Mouse (Mus musculus) limb, embryonic 13.5 days (tissue): ENCODE measurements around the gene Vmn1r55. TPM values are rescaled to one million over a fixed set of nuclear protein-coding genes. Genes with fewer than 3 reads are reported as not detected.

ENCODE experiments used
- ATAC-seq: fragments of 200-750 bp; cut with Nextera tagmentation; 2 replicates; pipeline ENCODE4 v1.8.0; 2017; ENCODE audit warnings: low read depth, moderate number of reproducible peaks, moderate TSS enrichment; ENCODE audit not compliant: low FRiP score
- H3K27ac ChIP-seq: fragments of 300-500 bp; sonication (generic); 2 replicates; pipeline ENCODE4 v1.5.1; 2015; ENCODE audit warnings: inconsistent platforms, mild to moderate bottlenecking, moderate library complexity
- H3K27me3 ChIP-seq: fragments of 300-500 bp; sonication (generic); 2 replicates; pipeline ENCODE4 v1.6.1; 2015; ENCODE audit warnings: mild to moderate bottlenecking, inconsistent platforms
- H3K36me3 ChIP-seq: fragments of 300-500 bp; sonication (generic); 2 replicates; pipeline ENCODE4 v1.6.1; 2015; ENCODE audit warnings: inconsistent platforms, mild to moderate bottlenecking, moderate library complexity
- H3K4me1 ChIP-seq: fragments of 300-500 bp; sonication (generic); 2 replicates; pipeline ENCODE4 v1.6.1; 2015; ENCODE audit warnings: inconsistent platforms
- H3K4me2 ChIP-seq: fragments of 300-500 bp; sonication (generic); replicated peaks from 2 replicates; pipeline ENCODE4 v1.6.1; 2015; ENCODE audit warnings: inconsistent platforms, mild to moderate bottlenecking, moderate library complexity
- H3K4me3 ChIP-seq: fragments of 300-500 bp; sonication (generic); 2 replicates; pipeline ENCODE4 v1.5.1; 2015; ENCODE audit warnings: moderate library complexity, mild to moderate bottlenecking, inconsistent platforms
- H3K9ac ChIP-seq: fragments of 300-500 bp; sonication (generic); 2 replicates; pipeline ENCODE4 v1.6.1; 2015; ENCODE audit warnings: mild to moderate bottlenecking, inconsistent platforms
- H3K9me3 ChIP-seq: fragments of 300-500 bp; sonication (generic); 2 replicates; pipeline ENCODE4 v1.6.1; 2016; ENCODE audit warnings: inconsistent platforms
- WGBS: fragments of 180-500 bp; shearing (Covaris S2); methylation state at CpG from one replicate; pipeline ENCODE4 v1.1.7; 2015; 5-methylcytosine and 5-hydroxymethylcytosine counted together
- polyA plus RNA-seq: library from polyadenylated mRNA; unstranded; fragments of >200 nt; fragmentation: Nextera tagmentation; extraction: Ambion mirVana; gene quantifications from 2 replicates; pipeline ENCODE4 v1.2.1, GENCODE M21; 2015

Gene Vmn1r55
- polyA plus RNA-seq, 1 experiment from 2014 or later = not detected

GRCm38 (mm10) chr7:5092831-5093510, 56.5 kb downstream of the Vmn1r55 start:
- Histone ChIP-seq H3K27me3 (no peaks in the 10 kb centered on the region), H3K4me2 (no peak overlapping the region), H3K4me3 (no peak overlapping the region), H3K36me3 (peaks cover 93% of the 10 kb centered on the region), H3K9me3 (no peaks in the 10 kb centered on the region), H3K4me1 (no peaks in the 10 kb centered on the region), H3K9ac (no peak overlapping the region), H3K27ac (no peak overlapping the region)
- WGBS = 85% methylated on average over 21 of the region's 21 CpGs
- ATAC-seq = no peak

GRCm38 (mm10) chr7:5092381-5092780, 57.1 kb downstream of the Vmn1r55 start:
- 83% methylated on average over 6 of the region's 6 CpGs for WGBS
- no peaks in the 10 kb centered on the region for H3K4me1 ChIP-seq
- H3K9ac ChIP-seq = no peak overlapping the region
- H3K36me3 ChIP-seq = peaks cover 93% of the 10 kb centered on the region
- H3K9me3 ChIP-seq = no peaks in the 10 kb centered on the region
- no peak overlapping the region for H3K4me3 ChIP-seq
- no peaks in the 10 kb centered on the region for H3K27me3 ChIP-seq
- no peak overlapping the region for H3K4me2 ChIP-seq
- no peak for ATAC-seq
- no peak overlapping the region for H3K27ac ChIP-seq

DNA sequence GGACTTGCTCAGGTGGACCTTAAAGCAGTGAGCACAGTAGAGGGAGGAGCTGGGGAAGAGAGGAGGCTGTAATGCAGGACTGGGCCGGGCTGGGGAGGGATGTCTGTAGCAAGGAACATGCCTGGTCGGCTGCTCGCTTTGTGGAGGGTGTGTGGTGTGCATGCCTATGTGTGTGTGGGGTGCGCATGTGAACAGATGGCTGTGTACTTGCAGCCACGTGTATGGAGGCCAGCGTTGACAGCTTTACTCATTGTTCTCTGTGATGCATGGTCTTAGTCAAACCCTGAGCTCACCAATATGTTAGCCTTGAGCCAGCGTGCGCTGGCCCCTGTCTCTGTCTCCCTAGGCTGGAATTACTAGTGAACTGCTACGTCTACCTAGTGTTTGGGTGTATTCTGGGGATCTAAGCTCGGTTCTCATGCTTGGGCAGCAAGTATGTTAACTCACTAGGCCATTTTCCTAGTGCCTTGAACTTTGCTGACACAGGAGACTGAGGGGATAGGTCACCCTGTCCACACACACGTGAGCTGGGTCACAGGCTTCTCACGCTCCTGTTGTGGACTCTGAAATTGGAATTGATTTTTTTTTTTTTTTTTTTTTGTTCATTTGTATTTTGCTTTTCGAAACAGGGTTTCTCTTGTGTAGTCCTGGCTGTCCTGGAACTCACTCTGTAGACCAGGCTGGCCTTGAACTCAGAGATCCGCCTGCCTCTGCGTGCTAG, 58.3 kb downstream of the Vmn1r55 start:
- H3K9me3 ChIP-seq = no peaks in the 10 kb centered on the region
- peaks cover 2% of the 10 kb centered on the region; the same call in 1 of the 2 replicates for H3K4me1 ChIP-seq
- no peak overlapping the region for H3K9ac ChIP-seq
- no peak for ATAC-seq
- H3K36me3 ChIP-seq = peaks cover 89% of the 10 kb centered on the region
- H3K27ac ChIP-seq = no peak overlapping the region
- 92% methylated on average over 15 of the region's 15 CpGs for WGBS
- H3K27me3 ChIP-seq = no peaks in the 10 kb centered on the region
- H3K4me2 ChIP-seq = no peak overlapping the region
- H3K4me3 ChIP-seq = no peak overlapping the region

GRCm38 (mm10) chr7:5089853-5090252, 59.6 kb downstream of the Vmn1r55 start:
- H3K9ac ChIP-seq = no peak overlapping the region
- 94% methylated on average over 15 of the region's 15 CpGs for WGBS
- H3K4me3 ChIP-seq = no peak overlapping the region
- H3K9me3 ChIP-seq = no peaks in the 10 kb centered on the region
- H3K4me1 ChIP-seq = peaks cover 5% of the 10 kb centered on the region; the same call in 1 of the 2 replicates
- no peaks in the 10 kb centered on the region for H3K27me3 ChIP-seq
- no peak overlapping the region for H3K4me2 ChIP-seq
- ATAC-seq = no peak
- H3K36me3 ChIP-seq = peaks cover 89% of the 10 kb centered on the region
- H3K27ac ChIP-seq = no peak overlapping the region

DNA sequence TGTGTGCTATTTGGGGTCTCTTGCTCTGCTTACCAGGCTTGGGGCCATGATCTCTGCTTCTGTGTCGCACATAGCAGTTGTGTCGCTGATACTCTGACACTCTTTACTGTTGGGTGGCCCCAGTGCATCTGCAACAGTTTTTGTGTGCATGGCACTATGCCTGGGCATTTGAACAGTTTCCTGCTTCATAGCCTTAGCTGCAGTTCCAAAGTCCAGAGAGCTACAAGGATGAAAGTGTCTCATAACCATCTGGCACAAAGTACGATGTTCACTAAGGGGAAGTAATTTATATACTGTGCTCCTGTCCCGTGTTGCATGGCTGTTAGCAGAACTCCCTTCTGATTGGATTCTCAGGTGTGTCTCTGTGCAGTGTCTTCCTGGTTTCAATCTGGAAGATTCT, 61.6 kb downstream of the Vmn1r55 start:
- Histone ChIP-seq H3K9ac (0 out of 2 replicates have a peak overlapping the region, but pooled peaks have one; percentile 8), H3K36me3 (peaks cover 86% of the 10 kb centered on the region), H3K9me3 (no peaks in the 10 kb centered on the region), H3K4me1 (peaks cover 5% of the 10 kb centered on the region; the same call in 1 of the 2 replicates), H3K4me3 (no peak overlapping the region), H3K27me3 (no peaks in the 10 kb centered on the region), H3K27ac (no peak overlapping the region), H3K4me2 (no peak overlapping the region)
- 77% methylated on average over 4 of the region's 4 CpGs for WGBS
- no peak for ATAC-seq

DNA sequence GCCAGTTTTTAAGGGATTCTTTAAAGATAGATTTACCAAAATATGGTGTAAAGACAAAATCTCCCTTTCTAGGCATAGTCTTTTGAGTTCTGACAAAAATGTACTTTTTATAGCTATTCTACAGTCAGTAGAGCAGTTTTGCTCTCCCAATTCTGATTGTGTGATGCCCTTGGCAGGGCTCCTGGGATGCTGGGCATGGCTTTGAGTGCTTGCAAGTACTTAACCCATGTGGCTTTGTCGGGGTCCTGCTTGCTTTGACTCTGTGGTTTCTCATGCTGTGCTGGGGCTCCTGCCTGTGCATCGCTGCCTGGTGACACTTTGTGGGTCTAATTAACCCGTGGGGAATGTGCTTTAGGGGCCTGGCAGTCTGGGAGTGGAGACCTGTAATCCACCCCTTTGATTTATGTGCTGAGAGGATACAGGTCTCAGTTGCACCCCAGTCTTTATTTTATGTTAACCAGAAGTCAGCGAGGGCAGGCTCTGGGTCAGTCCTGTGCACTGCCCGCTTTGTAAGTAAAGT, 62.5 kb downstream of the Vmn1r55 start:
- no peak for ATAC-seq
- Histone ChIP-seq H3K27me3 (no peaks in the 10 kb centered on the region), H3K4me1 (peaks cover 7% of the 10 kb centered on the region), H3K4me2 (no peak overlapping the region), H3K4me3 (no peak overlapping the region), H3K9me3 (no peaks in the 10 kb centered on the region), H3K27ac (no peak overlapping the region), H3K9ac (no peak overlapping the region), H3K36me3 (peaks cover 77% of the 10 kb centered on the region)
- WGBS = 25% methylated on average over 5 of the region's 5 CpGs

- WGBS = 100% methylated on average over 1 of the region's 1 CpGs
Measured at GRCm38 (mm10) chr7:5085512-5085911, 64.0 kb downstream of the Vmn1r55 start.

GRCm38 (mm10) chr7:5083325-5084105, 66.0 kb downstream of the Vmn1r55 start:
- Histone ChIP-seq H3K9me3 (no peaks in the 10 kb centered on the region), H3K9ac (0 out of 2 replicates have a peak overlapping the region, but pooled peaks have one; percentile 8), H3K27me3 (no peaks in the 10 kb centered on the region), H3K4me3 (no peak overlapping the region), H3K4me2 (no peak overlapping the region), H3K36me3 (peaks cover 54% of the 10 kb centered on the region), H3K4me1 (peaks cover 19% of the 10 kb centered on the region), H3K27ac (no peak overlapping the region)
- no peak for ATAC-seq
- 92% methylated on average over 18 of the region's 18 CpGs for WGBS

More at GRCm38 (mm10) chr7:5085512-5085911, 64.0 kb downstream of the Vmn1r55 start:
- no peaks in the 10 kb centered on the region for H3K9me3 ChIP-seq
- H3K27ac ChIP-seq = no peak overlapping the region
- H3K4me3 ChIP-seq = no peak overlapping the region
- no peak for ATAC-seq
- H3K9ac ChIP-seq = no peak overlapping the region
- no peaks in the 10 kb centered on the region for H3K27me3 ChIP-seq
- peaks cover 19% of the 10 kb centered on the region for H3K4me1 ChIP-seq
- no peak overlapping the region for H3K4me2 ChIP-seq
- peaks cover 63% of the 10 kb centered on the region for H3K36me3 ChIP-seq

- no peak overlapping the region for H3K9ac ChIP-seq
- H3K4me1 ChIP-seq = peaks cover 19% of the 10 kb centered on the region
- no peaks in the 10 kb centered on the region for H3K9me3 ChIP-seq
- H3K27me3 ChIP-seq = no peaks in the 10 kb centered on the region
- WGBS = 90% methylated on average over 2 of the region's 2 CpGs
- peak overlapping the region; percentile 87 for H3K4me2 ChIP-seq
- H3K36me3 ChIP-seq = peaks cover 54% of the 10 kb centered on the region
- peak overlapping the region; percentile 97; the same call in 1 of the 2 replicates for H3K4me3 ChIP-seq
- no peak overlapping the region for H3K27ac ChIP-seq
- no peak for ATAC-seq
Measured at GRCm38 (mm10) chr7:5081939-5082338, 67.5 kb downstream of the Vmn1r55 start.

DNA sequence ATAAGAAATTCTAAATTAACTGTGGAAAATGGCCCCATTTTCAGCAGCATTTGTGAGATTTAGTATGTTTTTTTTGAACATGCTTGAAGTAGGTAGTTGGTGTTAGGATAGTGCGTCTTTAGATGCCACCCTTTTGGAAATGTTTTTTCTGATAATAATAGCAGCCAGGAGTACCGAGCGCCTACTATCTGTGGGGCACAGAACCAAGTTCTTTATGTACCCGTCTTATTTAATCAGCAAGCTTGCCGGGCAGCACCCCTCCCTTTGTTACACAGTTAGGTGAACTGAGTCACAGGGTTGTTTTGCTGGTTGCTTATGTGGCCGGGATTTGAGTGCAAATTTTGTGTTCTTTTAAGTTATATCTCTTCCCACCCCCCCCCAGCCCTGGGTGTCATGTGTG, 68.2 kb downstream of the Vmn1r55 start:
- Histone ChIP-seq H3K9ac (peak overlapping the region; percentile 96), H3K27ac (no peak overlapping the region), H3K4me3 (peak overlapping the region; percentile 97), H3K36me3 (peaks cover 58% of the 10 kb centered on the region), H3K9me3 (no peaks in the 10 kb centered on the region), H3K4me1 (peaks cover 18% of the 10 kb centered on the region), H3K4me2 (peak overlapping the region; percentile 87), H3K27me3 (no peaks in the 10 kb centered on the region)
- WGBS = 75% methylated on average over 6 of the region's 6 CpGs
- no peak for ATAC-seq

GRCm38 (mm10) chr7:5080815-5081214, 68.7 kb downstream of the Vmn1r55 start:
- WGBS = 10% methylated on average over 6 of the region's 6 CpGs
- no peak for ATAC-seq

More at GRCm38 (mm10) chr7:5080815-5081214, 68.7 kb downstream of the Vmn1r55 start:
- Histone ChIP-seq H3K27me3 (no peaks in the 10 kb centered on the region), H3K4me1 (peaks cover 14% of the 10 kb centered on the region), H3K4me2 (peak overlapping the region; percentile 87), H3K4me3 (peak overlapping the region; percentile 97), H3K9ac (peak overlapping the region; percentile 96), H3K27ac (peak overlapping the region; percentile 91), H3K9me3 (no peaks in the 10 kb centered on the region), H3K36me3 (peaks cover 58% of the 10 kb centered on the region)
